Mouse (Mus musculus) colon, adult 2 months (tissue): ENCODE results near the gene Flrt3. TPM values are rescaled to one million over a fixed set of nuclear protein-coding genes. Genes with fewer than 3 reads are reported as not detected.

ENCODE experiments used
- polyA plus RNA-seq: library from polyadenylated mRNA; depleted of rRNA; stranded (reverse); fragments of >200 nt; gene quantifications from 2 replicates; pipeline ENCODE4 v1.2.3, GENCODE M21; 2012; rRNA removed

Gene Flrt3
- polyA plus RNA-seq = 1.6 and 2.8 TPM in 2 replicates

GRCm38 (mm10) chr2:140670963-140671702, at the start of gene Flrt3:
Flrt3 (minus strand) TSS chr2:140671469.

